Mouse (Mus musculus): ENCODE data around the gene Ankub1. TPM values are rescaled to one million over a fixed set of nuclear protein-coding genes. Genes with fewer than 3 reads are reported as not detected.

The Ankub1 gene
- polyA plus RNA-seq, 1 experiment from 2014 or later: 0.20 TPM

DNA sequence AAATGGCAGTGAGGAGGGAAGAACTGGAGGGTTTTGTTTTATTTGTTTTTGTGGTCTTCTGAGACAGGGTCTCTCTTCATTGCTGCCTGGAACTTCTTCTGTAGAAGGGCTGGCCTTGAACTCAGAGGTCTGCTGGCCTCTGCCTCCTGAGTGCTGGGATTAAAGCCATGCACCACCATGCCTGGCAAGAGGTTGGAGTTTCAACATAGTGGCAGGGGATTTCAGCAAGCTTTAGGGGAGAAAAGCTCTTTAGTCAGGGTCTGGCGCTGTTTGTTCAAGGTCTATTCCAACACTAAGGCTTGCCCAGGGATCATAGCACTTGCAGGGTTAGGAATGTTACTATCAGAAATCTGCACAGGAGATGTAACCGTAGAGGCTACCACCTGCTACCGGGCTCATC, 39.0 kb downstream of the Ankub1 start:
- ATAC-seq (ENCODE audit: low FRiP score) (no peak), DNase-seq (ENCODE audit: low spot score) (no peak)
- H3K4me2 ChIP-seq (replicated peaks; ENCODE audit: low read depth, low read length): no peak overlapping the region
- WGBS: 89% methylated on average over 3 of the region's 3 CpGs
- H3K9ac ChIP-seq (ENCODE audit: low read depth, low read length): no peak overlapping the region
- H3K27me3 ChIP-seq (ENCODE audit: control insufficient read depth, insufficient read depth, low read length): no peaks in the 10 kb centered on the region
- no peaks in the 10 kb centered on the region for H3K36me3 ChIP-seq (ENCODE audit: control insufficient read depth, insufficient read depth, low read length)
- H3K4me1 ChIP-seq (replicated peaks; ENCODE audit: control insufficient read depth, insufficient read depth, low read length): no peaks in the 10 kb centered on the region
- H3K9me3 ChIP-seq (ENCODE audit: control insufficient read depth, low read length): no peaks in the 10 kb centered on the region
- H3K27ac ChIP-seq (ENCODE audit: low read depth, low read length): no peak overlapping the region
- no peak overlapping the region for H3K4me3 ChIP-seq (ENCODE audit: low read depth, low read length)

DNA sequence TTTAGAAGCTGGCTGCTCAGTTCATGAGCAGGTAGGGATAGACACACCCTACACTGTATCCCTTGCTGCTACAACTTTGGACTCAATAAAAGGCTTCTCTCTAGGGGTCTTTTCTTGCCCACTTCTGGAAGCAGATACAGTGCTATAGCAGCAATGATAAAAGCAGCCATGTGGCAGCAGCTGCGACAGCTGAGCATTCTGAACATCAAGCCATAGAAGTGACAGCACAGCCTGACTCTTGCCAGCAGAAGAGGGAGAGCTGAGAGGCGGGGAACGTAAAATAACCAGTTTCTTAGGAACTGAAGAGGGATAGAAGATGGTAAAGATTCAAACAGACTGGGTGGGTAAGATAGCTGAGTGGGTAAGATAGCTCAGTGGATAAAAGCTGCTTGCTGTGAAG, 40.1 kb downstream of the Ankub1 start:
- ATAC-seq (ENCODE audit: low FRiP score) (no peak), DNase-seq (ENCODE audit: low spot score) (no peak)
- no peak overlapping the region for H3K4me2 ChIP-seq (replicated peaks; ENCODE audit: low read depth, low read length)
- no peaks in the 10 kb centered on the region for H3K27me3 ChIP-seq (ENCODE audit: control insufficient read depth, insufficient read depth, low read length)
- H3K27ac ChIP-seq (ENCODE audit: low read depth, low read length): no peak overlapping the region
- H3K36me3 ChIP-seq (ENCODE audit: control insufficient read depth, insufficient read depth, low read length): no peaks in the 10 kb centered on the region
- no peaks in the 10 kb centered on the region for H3K4me1 ChIP-seq (replicated peaks; ENCODE audit: control insufficient read depth, insufficient read depth, low read length)
- no peak overlapping the region for H3K9ac ChIP-seq (ENCODE audit: low read depth, low read length)
- H3K9me3 ChIP-seq (ENCODE audit: control insufficient read depth, low read length): no peaks in the 10 kb centered on the region
- H3K4me3 ChIP-seq (ENCODE audit: low read depth, low read length): no peak overlapping the region
- WGBS: 94% methylated on average over 3 of the region's 3 CpGs

DNA sequence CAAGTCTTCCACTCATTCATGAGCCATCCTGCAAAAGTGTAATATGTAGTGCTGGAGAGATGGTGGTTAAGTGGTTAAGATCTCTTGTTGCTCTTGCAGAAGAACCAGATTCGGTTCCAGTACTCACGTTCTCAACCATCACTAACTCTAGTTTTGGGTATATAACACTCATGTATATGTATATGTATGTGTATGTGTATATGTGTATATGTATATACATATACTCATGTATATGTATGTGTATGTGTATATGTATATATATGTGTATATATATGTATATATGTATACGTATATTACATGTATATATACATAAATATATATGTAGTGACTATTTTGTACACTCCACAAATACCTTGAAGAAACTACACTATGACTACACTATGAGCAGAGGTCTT, 40.7 kb downstream of the Ankub1 start:
- H3K4me3 ChIP-seq (ENCODE audit: low read depth, low read length): peak overlapping the region; percentile 72
- no peaks in the 10 kb centered on the region for H3K9me3 ChIP-seq (ENCODE audit: control insufficient read depth, low read length)
- 76% methylated on average over 3 of the region's 3 CpGs for WGBS
- H3K4me2 ChIP-seq (replicated peaks; ENCODE audit: low read depth, low read length): peak overlapping the region; percentile 39
- H3K4me1 ChIP-seq (replicated peaks; ENCODE audit: control insufficient read depth, insufficient read depth, low read length): no peaks in the 10 kb centered on the region
- H3K27ac ChIP-seq (ENCODE audit: low read depth, low read length): no peak overlapping the region
- no peaks in the 10 kb centered on the region for H3K27me3 ChIP-seq (ENCODE audit: control insufficient read depth, insufficient read depth, low read length)
- H3K9ac ChIP-seq (ENCODE audit: low read depth, low read length): peak overlapping the region; percentile 75
- no peaks in the 10 kb centered on the region for H3K36me3 ChIP-seq (ENCODE audit: control insufficient read depth, insufficient read depth, low read length)
- DNase-seq (ENCODE audit: low spot score) (no peak), ATAC-seq (ENCODE audit: low FRiP score) (peak; percentile 42)

DNA sequence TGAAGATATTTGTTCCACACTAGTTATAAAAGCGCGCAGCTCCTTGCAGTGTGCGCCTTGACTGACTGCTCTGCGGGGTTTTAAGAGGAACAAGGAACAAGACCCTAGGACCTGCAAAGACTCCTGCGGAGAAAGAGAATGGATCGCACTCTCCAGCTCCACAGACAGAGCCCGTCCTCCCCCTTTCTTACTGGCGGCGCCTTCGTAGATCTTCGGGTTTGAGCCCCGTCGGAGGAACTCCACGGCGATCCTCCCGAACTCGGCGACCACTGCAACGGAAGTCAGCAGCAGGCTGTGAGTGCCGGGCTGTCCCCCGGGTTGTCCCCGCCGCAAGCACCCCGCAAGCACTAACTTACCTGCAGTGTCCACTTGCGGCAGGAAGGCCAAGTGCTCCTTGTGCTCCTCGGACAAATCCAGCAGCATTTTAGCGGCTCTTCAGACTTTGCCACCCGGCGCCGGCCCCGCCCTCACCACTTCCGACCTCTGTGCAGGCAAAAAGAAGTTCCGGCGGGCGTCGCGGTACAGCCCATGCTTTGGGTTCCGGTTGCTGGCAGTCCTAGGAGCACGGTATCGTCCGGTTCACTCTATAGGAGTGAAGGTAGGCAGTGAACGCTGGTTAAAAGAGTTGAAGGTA, 41.3 kb downstream of the Ankub1 start, which contains the start of gene Commd2:
Commd2 (minus strand) TSS at position 485 of the 634 bp plus-strand sequence.
- DNase-seq (ENCODE audit: low spot score) (peak; percentile 93), ATAC-seq (ENCODE audit: low FRiP score) (peak; percentile 98)
- Histone ChIP-seq H3K36me3 (ENCODE audit: control insufficient read depth, insufficient read depth, low read length) (no peaks in the 10 kb centered on the region), H3K27ac (ENCODE audit: low read depth, low read length) (peak within 1 kb of the TSS; percentile 78), H3K27me3 (ENCODE audit: control insufficient read depth, insufficient read depth, low read length) (no peaks in the 10 kb centered on the region), H3K9ac (ENCODE audit: low read depth, low read length) (peak within 1 kb of the TSS; percentile 75), H3K4me1 (replicated peaks; ENCODE audit: control insufficient read depth, insufficient read depth, low read length) (no peaks in the 10 kb centered on the region), H3K4me2 (replicated peaks; ENCODE audit: low read depth, low read length) (peak within 1 kb of the TSS; percentile 39), H3K4me3 (ENCODE audit: low read depth, low read length) (peak within 1 kb of the TSS; percentile 72), H3K9me3 (ENCODE audit: control insufficient read depth, low read length) (no peaks in the 10 kb centered on the region)
- WGBS: under 1% methylated on average over 42 of the region's 42 CpGs

DNA sequence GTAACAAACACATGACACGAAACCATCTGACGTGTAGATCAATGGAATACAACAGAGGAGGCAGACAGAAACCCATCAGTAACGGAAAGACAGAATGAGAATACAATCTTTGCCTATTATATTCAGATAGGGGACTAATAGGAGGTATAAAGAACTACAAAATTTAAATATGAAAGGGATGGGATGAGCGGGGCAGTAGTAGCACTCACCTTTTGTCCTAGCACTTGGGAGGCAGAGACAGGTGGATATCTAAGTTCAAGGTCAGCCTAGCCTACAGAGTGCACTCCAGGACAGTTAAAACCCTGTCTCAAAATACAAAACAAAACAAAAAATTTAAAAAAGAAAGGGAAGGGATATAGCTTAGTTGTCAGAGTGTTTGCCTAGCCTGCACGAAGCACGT, 49.4 kb downstream of the Ankub1 start:
- H3K4me2 ChIP-seq (replicated peaks; ENCODE audit: low read depth, low read length): no peak overlapping the region
- WGBS: 92% methylated on average over 6 of the region's 6 CpGs
- no peaks in the 10 kb centered on the region for H3K4me1 ChIP-seq (replicated peaks; ENCODE audit: control insufficient read depth, insufficient read depth, low read length)
- no peaks in the 10 kb centered on the region for H3K9me3 ChIP-seq (ENCODE audit: control insufficient read depth, low read length)
- no peak overlapping the region for H3K4me3 ChIP-seq (ENCODE audit: low read depth, low read length)
- H3K9ac ChIP-seq (ENCODE audit: low read depth, low read length): no peak overlapping the region
- DNase-seq (ENCODE audit: low spot score) (no peak), ATAC-seq (ENCODE audit: low FRiP score) (no peak)
- H3K36me3 ChIP-seq (ENCODE audit: control insufficient read depth, insufficient read depth, low read length): no peaks in the 10 kb centered on the region
- no peaks in the 10 kb centered on the region for H3K27me3 ChIP-seq (ENCODE audit: control insufficient read depth, insufficient read depth, low read length)
- H3K27ac ChIP-seq (ENCODE audit: low read depth, low read length): no peak overlapping the region

DNA sequence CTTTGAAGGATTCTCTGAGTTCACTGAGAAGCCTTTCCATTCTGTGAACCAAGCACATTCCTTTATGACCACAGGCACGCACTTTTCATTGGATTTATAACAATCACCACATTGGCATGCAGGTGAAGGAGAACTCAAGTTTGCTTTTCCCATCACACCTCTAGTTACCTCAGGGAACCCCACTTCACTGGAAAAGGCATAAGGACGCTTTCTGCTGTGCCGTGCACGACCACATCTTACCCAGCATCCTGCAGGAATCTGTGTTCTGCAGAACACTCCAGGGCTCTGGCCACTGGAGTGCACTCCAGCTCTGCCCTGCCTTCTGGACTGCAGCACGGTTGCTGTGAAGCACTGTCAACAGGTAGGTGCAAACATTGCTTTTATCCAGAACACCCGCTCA, 55.0 kb downstream of the Ankub1 start:
- no peak overlapping the region for H3K4me2 ChIP-seq (replicated peaks; ENCODE audit: low read depth, low read length)
- ATAC-seq (ENCODE audit: low FRiP score) (no peak), DNase-seq (ENCODE audit: low spot score) (no peak)
- H3K9me3 ChIP-seq (ENCODE audit: control insufficient read depth, low read length): no peaks in the 10 kb centered on the region
- H3K4me1 ChIP-seq (replicated peaks; ENCODE audit: control insufficient read depth, insufficient read depth, low read length): no peaks in the 10 kb centered on the region
- H3K4me3 ChIP-seq (ENCODE audit: low read depth, low read length): no peak overlapping the region
- H3K9ac ChIP-seq (ENCODE audit: low read depth, low read length): no peak overlapping the region
- no peaks in the 10 kb centered on the region for H3K27me3 ChIP-seq (ENCODE audit: control insufficient read depth, insufficient read depth, low read length)
- WGBS: 81% methylated on average over 6 of the region's 6 CpGs
- H3K36me3 ChIP-seq (ENCODE audit: control insufficient read depth, insufficient read depth, low read length): no peaks in the 10 kb centered on the region
- H3K27ac ChIP-seq (ENCODE audit: low read depth, low read length): no peak overlapping the region

DNA sequence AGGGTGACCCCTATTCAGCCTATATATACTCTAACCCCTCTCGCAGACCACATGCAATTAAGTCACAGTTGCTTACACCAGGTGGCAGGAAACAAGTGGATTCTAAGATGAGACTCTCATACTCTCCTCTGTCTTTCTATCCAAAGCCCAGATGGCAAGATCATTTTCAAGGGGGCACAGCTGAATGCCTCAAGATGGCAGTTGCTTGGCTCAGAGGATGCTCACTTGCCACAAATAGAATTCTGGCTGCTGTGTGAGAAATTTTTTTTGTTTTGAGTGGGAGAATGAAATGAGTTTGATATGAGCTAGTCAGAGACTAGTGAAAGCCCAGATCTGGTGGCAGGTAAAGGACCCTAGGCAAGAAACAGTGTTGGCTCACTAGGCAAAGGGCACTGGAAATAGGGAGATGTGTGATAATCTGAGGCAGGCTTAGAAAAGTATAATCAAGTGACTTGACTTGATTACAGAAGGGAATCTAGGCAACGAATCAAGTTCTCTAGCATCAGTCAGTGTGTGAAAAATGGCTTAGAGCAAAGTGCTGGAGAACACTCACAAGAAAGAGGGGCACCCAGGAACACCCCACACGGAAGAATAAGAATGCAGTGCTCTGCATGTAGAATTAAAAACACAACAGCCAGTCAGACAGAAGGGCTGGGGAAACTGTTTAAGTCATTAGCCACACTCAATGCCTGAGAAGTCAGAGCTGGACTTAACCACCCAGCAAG, 57.7 kb downstream of the Ankub1 start:
- H3K9ac ChIP-seq (ENCODE audit: low read depth, low read length): no peak overlapping the region
- no peak overlapping the region for H3K4me2 ChIP-seq (replicated peaks; ENCODE audit: low read depth, low read length)
- H3K27ac ChIP-seq (ENCODE audit: low read depth, low read length): no peak overlapping the region
- DNase-seq (ENCODE audit: low spot score): no peak
- no peaks in the 10 kb centered on the region for H3K36me3 ChIP-seq (ENCODE audit: control insufficient read depth, insufficient read depth, low read length)
- WGBS: 80% methylated on average over 3 of the region's 3 CpGs
- no peak for ATAC-seq (ENCODE audit: low FRiP score)
- no peak overlapping the region for H3K4me3 ChIP-seq (ENCODE audit: low read depth, low read length)
- no peaks in the 10 kb centered on the region for H3K27me3 ChIP-seq (ENCODE audit: control insufficient read depth, insufficient read depth, low read length)
- no peaks in the 10 kb centered on the region for H3K9me3 ChIP-seq (ENCODE audit: control insufficient read depth, low read length)
- H3K4me1 ChIP-seq (replicated peaks; ENCODE audit: control insufficient read depth, insufficient read depth, low read length): no peaks in the 10 kb centered on the region

DNA sequence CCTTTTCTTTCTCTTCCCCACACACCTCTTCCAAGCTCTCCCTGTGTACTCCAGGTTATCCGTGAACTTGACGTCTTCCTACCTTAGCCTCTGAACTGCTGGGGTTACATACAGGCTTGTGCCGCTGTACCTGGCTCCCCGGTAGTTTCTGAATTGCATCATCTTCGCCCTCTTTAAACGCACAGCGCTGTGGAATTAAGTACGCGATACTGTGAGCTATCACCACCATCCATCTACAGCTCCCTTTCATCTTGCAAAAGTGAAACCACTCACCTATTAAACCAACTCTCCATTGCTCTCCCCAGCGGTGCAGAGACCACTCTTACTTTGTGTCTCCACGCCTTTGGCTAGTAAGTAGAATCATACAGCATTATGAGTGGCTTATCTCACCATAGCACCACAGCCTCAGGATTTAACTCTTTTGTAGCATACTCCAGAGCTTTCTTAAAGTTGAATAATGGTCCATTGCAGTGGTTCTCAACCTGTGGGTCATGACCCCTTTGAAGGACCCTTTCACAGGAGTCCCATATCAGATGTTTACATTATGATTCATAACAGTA, 65.6 kb downstream of the Ankub1 start:
- H3K36me3 ChIP-seq (ENCODE audit: control insufficient read depth, insufficient read depth, low read length): no peaks in the 10 kb centered on the region
- H3K9me3 ChIP-seq (ENCODE audit: control insufficient read depth, low read length): no peaks in the 10 kb centered on the region
- H3K4me2 ChIP-seq (replicated peaks; ENCODE audit: low read depth, low read length): no peak overlapping the region
- H3K27ac ChIP-seq (ENCODE audit: low read depth, low read length): no peak overlapping the region
- DNase-seq (ENCODE audit: low spot score): no peak
- H3K4me1 ChIP-seq (replicated peaks; ENCODE audit: control insufficient read depth, insufficient read depth, low read length): no peaks in the 10 kb centered on the region
- H3K9ac ChIP-seq (ENCODE audit: low read depth, low read length): no peak overlapping the region
- ATAC-seq (ENCODE audit: low FRiP score): no peak
- no peaks in the 10 kb centered on the region for H3K27me3 ChIP-seq (ENCODE audit: control insufficient read depth, insufficient read depth, low read length)
- H3K4me3 ChIP-seq (ENCODE audit: low read depth, low read length): no peak overlapping the region
- 87% methylated on average over 11 of the region's 11 CpGs for WGBS

Measured in hindbrain, embryonic 11.5 days (tissue).